Mouse (Mus musculus): ENCODE data around the gene S1pr5.

- TF ChIP-seq CTCF (IDR thresholded peaks at IDR 0.05) (no peak), EP300 (IDR thresholded peaks at IDR 0.05) (no peak)
Measured at GRCm38 (mm10) chr9:21211624-21212023, 36.6 kb downstream of the S1pr5 start.

All from lung, postnatal 0 days (tissue).